Mouse (Mus musculus) heart, adult 2 months (tissue): ENCODE results near the gene Gucy2f. TPM values are rescaled to one million over a fixed set of nuclear protein-coding genes. Genes with fewer than 3 reads are reported as not detected.

Source experiments
- DNase-seq, 2 experiments: peaks; one replicate each; pipeline ENCODE4 v3.0.0; 2021
- H3K27ac ChIP-seq: fragments of 200-600 bp; 2 replicates; pipeline ENCODE4 v1.8.1; 2022
- H3K27me3 ChIP-seq: fragments of 200-500 bp; 2 replicates; pipeline ENCODE4 v1.6.1; 2012; ENCODE audit warnings: mild to moderate bottlenecking, low read length, inconsistent platforms, mixed read lengths; ENCODE audit not compliant: control insufficient read depth, insufficient read depth
- H3K36me3 ChIP-seq: fragments of 200-500 bp; 2 replicates; pipeline ENCODE4 v1.6.1; 2012; ENCODE audit warnings: low read length, inconsistent platforms; ENCODE audit not compliant: control insufficient read depth, insufficient read depth
- H3K4me1 ChIP-seq: fragments of 200-500 bp; 2 replicates; pipeline ENCODE4 v1.6.1; 2011; ENCODE audit warnings: low read length; ENCODE audit not compliant: control insufficient read depth, insufficient read depth
- H3K4me3 ChIP-seq: fragments of 200-600 bp; 2 replicates; pipeline ENCODE4 v1.8.1; 2022
- H3K79me2 ChIP-seq: fragments of 200-500 bp; replicated peaks from 2 replicates; pipeline ENCODE4 v1.6.1; 2012; ENCODE audit warnings: mild to moderate bottlenecking, inconsistent platforms, low read length, moderate library complexity, mixed read lengths; ENCODE audit not compliant: control insufficient read depth, insufficient read depth
- H3K9ac ChIP-seq: fragments of 200-500 bp; 2 replicates; pipeline ENCODE4 v1.6.1; 2012; ENCODE audit warnings: low read depth, mild to moderate bottlenecking, control low read depth, inconsistent platforms, low read length, mixed read lengths
- CTCF ChIP-seq: fragments of 200-600 bp; IDR thresholded peaks from 2 replicates; pipeline ENCODE4 v1.8.1; 2022; ENCODE audit warnings: antibody characterized with exemption, mild to moderate bottlenecking, moderate library complexity
- EP300 ChIP-seq: fragments of 200-500 bp; IDR thresholded peaks from 2 replicates; pipeline ENCODE4 v1.6.1; 2011; ENCODE audit warnings: low read depth, low read length, control low read depth; ENCODE audit not compliant: insufficient read depth
- POLR2A ChIP-seq: fragments of 200-500 bp; IDR thresholded peaks from 2 replicates; pipeline ENCODE4 v1.6.1; 2011; ENCODE audit warnings: mild to moderate bottlenecking, low read depth, low read length, control low read depth; ENCODE audit not compliant: insufficient read depth
- WGBS: fragments of 180-500 bp; shearing (Covaris S2); methylation state at CpG from one replicate; pipeline ENCODE4 v1.1.7; 2018; 5-methylcytosine and 5-hydroxymethylcytosine counted together
- intact Hi-C: fragments of 180-260 bp; cut with DNase I; formaldehyde crosslinking; loops from one replicate; pipeline ENCODE4 v1.15.1; 2025
- polyA plus RNA-seq: library from polyadenylated mRNA; depleted of rRNA; stranded (reverse); fragments of >200 nt; gene quantifications from 2 replicates; pipeline ENCODE4 v1.2.3, GENCODE M21; 2012
- total RNA-seq, 2 experiments: library from RNA; stranded (reverse); gene quantifications; 2 replicates each; pipeline ENCODE4 v1.2.3; 2021

The Gucy2f gene
- total and polyA plus RNA-seq, 3 experiments = not detected

DNA sequence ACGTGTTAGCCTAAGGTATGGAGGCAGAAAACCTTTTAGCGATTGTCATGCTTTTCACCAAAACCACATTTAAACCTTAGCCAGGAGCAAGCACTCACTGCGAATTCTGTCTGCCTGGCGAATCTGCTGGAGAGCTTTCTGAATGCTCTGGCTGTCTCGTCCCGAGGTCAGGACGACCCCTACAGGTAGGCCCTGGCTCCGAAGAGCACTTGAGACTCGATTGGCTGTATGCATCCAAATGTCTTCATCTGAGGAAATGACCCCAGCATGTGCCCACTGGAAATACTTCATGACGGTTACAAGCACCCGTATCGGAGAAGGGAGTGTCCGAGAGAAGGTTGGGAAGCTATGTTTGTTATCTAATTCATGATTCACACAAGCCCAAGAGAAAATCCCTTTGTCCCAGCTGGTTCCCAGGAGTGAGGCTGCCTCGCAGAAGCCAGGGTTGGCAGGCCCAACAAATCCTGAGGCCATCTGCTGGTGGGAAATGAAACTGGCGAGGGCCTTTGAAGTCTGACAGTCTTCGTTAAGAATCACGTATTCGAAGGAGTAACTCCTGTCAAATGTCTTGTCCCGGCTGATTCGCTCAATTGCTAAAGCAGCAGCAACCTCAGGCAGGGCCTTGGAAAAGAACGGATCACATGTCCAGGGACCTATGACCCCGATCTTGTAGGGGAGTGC is 7.6 kb downstream of the Gucy2f start:
- H3K4me1 ChIP-seq = peaks cover 1% of the 10 kb centered on the region; the same call in 1 of the 2 replicates
- 34% methylated on average over 22 of the region's 22 CpGs for WGBS
- no peak overlapping the region for H3K4me3 ChIP-seq
- H3K9ac ChIP-seq = no peak overlapping the region
- TF ChIP-seq CTCF = peak; percentile 59
- no peak for TF ChIP-seq POLR2A
- intact Hi-C loops = no loop called here
- no peaks in the 10 kb centered on the region for H3K36me3 ChIP-seq
- peak; percentile 9 to 26 for DNase-seq
- H3K27ac ChIP-seq = no peak overlapping the region
- H3K79me2 ChIP-seq = no peaks in the 10 kb centered on the region
- no peaks in the 10 kb centered on the region for H3K27me3 ChIP-seq

DNA sequence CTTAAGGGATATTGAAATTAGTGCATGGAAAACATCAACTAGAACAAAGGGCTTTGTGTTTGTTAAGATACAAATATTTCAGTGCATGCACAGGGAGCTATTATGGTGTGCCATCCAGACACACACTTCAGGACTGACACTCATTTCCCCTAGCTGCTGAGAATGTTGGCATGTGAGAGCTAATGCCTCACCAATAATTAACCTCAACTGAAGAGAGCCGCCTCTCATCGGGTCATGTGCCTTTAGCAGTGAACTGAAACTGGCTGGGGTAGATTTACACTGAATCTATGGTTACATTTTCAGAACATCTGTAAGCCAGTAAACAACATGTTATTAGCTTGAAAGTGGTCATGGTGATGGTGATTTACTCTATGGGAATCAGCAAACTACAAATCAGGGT is 14.7 kb downstream of the Gucy2f start:
- Histone ChIP-seq H3K27ac (no peak overlapping the region), H3K27me3 (no peaks in the 10 kb centered on the region), H3K36me3 (no peaks in the 10 kb centered on the region), H3K79me2 (no peaks in the 10 kb centered on the region), H3K9ac (no peak overlapping the region), H3K4me1 (no peaks in the 10 kb centered on the region), H3K4me3 (no peak overlapping the region)
- WGBS = 75% methylated on average over 2 of the region's 2 CpGs
- no peak for TF ChIP-seq EP300
- no peak for TF ChIP-seq POLR2A
- no peak for TF ChIP-seq CTCF
- intact Hi-C loops = no loop called here
- DNase-seq = no peak

DNA sequence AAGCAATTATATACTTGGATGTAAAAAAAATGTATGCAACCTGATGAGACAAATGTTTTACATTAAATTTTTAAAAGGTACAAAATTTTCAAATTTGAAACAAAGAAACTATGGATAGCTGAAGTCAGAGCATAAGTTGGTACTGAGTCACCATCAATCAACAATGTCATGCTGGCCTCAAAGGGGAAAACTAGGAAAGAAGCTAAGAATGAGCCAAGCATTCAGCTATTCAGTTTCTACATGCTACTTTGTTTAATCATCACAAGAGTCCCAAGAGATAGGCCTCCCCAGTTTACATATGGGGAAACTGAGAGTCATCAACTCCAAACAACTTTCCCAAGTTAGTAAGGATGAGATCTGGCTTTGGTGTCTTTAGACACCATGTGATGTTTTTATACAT is 19.8 kb downstream of the Gucy2f start:
- no peaks in the 10 kb centered on the region for H3K4me1 ChIP-seq
- intact Hi-C loops = no loop called here

DNA sequence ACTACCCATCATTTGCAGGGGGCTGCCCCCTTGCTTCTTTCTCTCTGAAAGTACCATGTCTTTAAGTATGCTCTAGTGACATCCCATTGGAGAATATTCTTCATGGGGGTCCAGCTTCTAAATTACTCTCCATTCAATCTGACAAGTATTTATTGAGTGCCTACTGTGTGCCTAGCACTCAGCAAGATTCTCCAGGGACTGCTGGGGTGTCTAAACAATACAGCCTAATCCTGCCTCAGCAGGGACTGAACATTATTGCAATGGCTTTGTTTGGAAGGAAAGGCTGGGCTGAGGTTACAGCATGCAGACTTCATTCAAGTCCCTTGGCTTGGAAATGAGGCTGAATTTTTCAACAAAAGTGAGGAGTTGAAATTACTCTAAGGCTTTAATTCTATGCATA is 81.0 kb downstream of the Gucy2f start:
- Histone ChIP-seq H3K27me3 (no peaks in the 10 kb centered on the region), H3K4me3 (no peak overlapping the region), H3K4me1 (no peaks in the 10 kb centered on the region), H3K36me3 (no peaks in the 10 kb centered on the region), H3K79me2 (no peaks in the 10 kb centered on the region), H3K9ac (no peak overlapping the region), H3K27ac (no peak overlapping the region)
- intact Hi-C loops = no loop called here
- DNase-seq = no peak
- TF ChIP-seq POLR2A (no peak), EP300 (no peak), CTCF (no peak)

More for the DNA sequence above, 19.8 kb downstream of the Gucy2f start:
- no peaks in the 10 kb centered on the region for H3K79me2 ChIP-seq
- TF ChIP-seq CTCF = no peak
- TF ChIP-seq EP300 = no peak
- TF ChIP-seq POLR2A = no peak
- H3K27me3 ChIP-seq = no peaks in the 10 kb centered on the region
- no peak overlapping the region for H3K4me3 ChIP-seq
- no peaks in the 10 kb centered on the region for H3K36me3 ChIP-seq
- no peak overlapping the region for H3K27ac ChIP-seq
- H3K9ac ChIP-seq = no peak overlapping the region
- no peak for DNase-seq

DNA sequence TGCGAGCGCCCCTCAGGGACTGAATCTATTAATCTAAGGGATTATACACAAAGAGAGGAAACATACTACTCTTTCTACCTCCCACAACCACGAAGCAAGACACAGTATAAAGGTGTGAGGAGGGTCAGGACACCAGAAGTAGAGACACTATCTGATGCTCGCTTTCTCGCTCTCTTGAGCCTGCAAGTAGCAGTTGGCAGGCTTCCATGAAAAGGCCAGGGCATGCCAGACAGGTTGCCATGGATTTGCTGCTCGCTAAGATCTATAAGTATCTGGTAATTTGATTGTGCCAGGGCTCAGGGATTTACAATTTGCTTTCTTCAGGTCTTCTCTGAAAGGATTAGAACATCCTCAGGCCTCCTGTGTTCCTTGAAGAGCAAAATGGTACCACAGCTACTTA is 85.5 kb downstream of the Gucy2f start:
- no peak overlapping the region for H3K9ac ChIP-seq
- TF ChIP-seq POLR2A = no peak
- no peak for TF ChIP-seq EP300
- TF ChIP-seq CTCF = no peak
- no peaks in the 10 kb centered on the region for H3K36me3 ChIP-seq
- H3K27ac ChIP-seq = no peak overlapping the region
- intact Hi-C loops = no loop called here
- H3K79me2 ChIP-seq = no peaks in the 10 kb centered on the region
- no peaks in the 10 kb centered on the region for H3K4me1 ChIP-seq
- no peaks in the 10 kb centered on the region for H3K27me3 ChIP-seq
- H3K4me3 ChIP-seq = no peak overlapping the region
- WGBS = 62% methylated on average over 6 of the region's 6 CpGs
- DNase-seq = no peak

DNA sequence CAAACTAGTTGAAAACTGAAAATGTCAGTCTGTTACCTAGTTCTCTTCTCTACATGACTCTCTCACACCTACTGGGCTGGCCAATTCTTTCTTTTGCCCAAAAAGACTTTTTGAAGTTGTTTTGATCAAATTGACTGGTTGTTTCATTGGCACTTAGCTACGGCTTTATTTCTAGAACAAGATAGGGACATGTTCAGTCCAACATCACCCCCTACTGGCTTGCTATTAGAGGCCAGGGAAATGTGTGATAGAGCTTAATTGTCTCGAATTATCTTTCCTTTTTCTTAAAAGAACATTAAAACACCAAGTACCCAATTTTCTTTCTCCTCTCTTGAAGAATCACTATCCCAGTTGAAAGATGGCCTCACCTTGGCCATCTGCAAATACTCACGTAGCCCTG is 99.8 kb downstream of the Gucy2f start:
- intact Hi-C loops = loop anchor here (2.0 to 10.0 kb wide), 3 partner anchors 502 to 922 kb away; no protein-coding TSS in a partner anchor
- no peak overlapping the region for H3K9ac ChIP-seq
- no peak for DNase-seq
- 35% methylated on average over 3 of the region's 3 CpGs for WGBS
- H3K4me3 ChIP-seq = no peak overlapping the region
- H3K4me1 ChIP-seq = no peaks in the 10 kb centered on the region
- H3K36me3 ChIP-seq = no peaks in the 10 kb centered on the region
- H3K27me3 ChIP-seq = no peaks in the 10 kb centered on the region
- TF ChIP-seq CTCF = peak; percentile 64
- no peak for TF ChIP-seq EP300
- no peaks in the 10 kb centered on the region for H3K79me2 ChIP-seq
- H3K27ac ChIP-seq = no peak overlapping the region

DNA sequence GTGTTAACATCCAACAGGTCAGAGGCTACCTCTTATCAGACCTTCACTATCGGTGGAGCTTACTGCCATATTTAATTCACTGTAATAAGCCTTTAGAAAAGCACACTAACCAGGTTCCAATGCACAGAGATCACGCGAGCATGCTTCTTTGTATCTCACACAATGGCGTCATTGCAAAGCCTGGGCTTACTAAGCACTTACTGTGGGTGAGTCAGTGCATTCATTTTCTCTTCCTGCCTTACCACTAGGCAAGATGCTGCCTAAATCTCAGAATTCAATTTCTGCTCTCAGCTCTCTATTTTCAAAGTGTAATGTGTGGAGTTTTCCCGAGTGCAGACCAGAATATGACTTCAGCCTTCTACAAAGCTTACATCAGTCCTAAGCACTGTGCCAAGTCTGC is 101.2 kb downstream of the Gucy2f start:
- DNase-seq = no peak
- Histone ChIP-seq H3K27me3 (no peaks in the 10 kb centered on the region), H3K4me3 (no peak overlapping the region), H3K4me1 (no peaks in the 10 kb centered on the region), H3K36me3 (no peaks in the 10 kb centered on the region), H3K79me2 (no peaks in the 10 kb centered on the region), H3K9ac (no peak overlapping the region), H3K27ac (no peak overlapping the region)
- TF ChIP-seq POLR2A (no peak), EP300 (no peak), CTCF (no peak)
- intact Hi-C loops = loop anchor here (10.0 kb wide), 2 partner anchors 501 to 891 kb away; no protein-coding TSS in a partner anchor
- 75% methylated on average over 5 of the region's 5 CpGs for WGBS
